Mouse (Mus musculus) embryo, embryonic 10.5 days (tissue): ENCODE measurements around the gene Rprd1b.

Experiments
- DNase-seq: peaks from one replicate; pipeline ENCODE4 v3.0.0-alpha.2; 2015; ENCODE audit warnings: low spot score

The Rprd1b gene

DNA sequence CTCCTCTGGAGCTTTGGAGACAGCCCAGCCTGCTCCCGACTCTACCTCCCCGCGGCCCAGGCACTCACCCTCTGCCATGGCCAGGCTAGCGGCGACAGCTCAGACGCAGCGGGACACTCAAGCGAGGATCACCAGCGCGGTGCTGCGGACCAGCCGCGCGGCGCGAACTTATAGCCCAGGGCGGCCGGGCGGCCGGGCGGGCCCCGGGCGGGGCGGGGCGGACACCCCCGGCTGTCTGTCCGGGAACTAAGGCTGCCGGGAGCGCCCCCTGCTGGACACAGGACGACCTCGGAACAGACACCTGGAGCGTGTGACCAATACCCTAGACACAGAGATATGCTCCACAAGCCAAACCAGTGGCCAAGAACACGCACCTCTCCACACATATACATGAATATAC is 117.9 kb downstream of the Rprd1b start, which contains the start of gene Tgm2:
TSS of gene Tgm2 (minus strand) at position 214 of the 400 bp plus-strand sequence.
- peak; percentile 84 for DNase-seq

DNA sequence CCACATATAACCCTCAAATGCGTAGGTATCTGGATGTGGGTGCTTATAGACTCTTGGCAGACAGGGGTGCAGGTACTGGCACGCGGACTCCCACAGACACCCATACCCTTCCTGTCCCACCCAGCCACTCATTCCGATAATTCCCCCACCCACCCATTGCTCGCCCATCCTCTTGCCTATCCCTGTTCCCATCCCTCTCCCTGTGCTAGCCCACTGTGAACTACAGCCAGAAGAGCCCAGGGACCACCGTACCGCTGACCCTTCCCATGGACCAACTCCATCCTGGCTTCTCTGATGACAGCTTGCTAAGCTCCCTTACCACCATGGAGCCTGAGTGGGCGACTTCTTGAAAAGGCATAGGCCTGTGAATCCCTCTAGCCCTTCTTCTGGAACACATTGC is 118.7 kb downstream of the Rprd1b start:
- DNase-seq: no peak

DNA sequence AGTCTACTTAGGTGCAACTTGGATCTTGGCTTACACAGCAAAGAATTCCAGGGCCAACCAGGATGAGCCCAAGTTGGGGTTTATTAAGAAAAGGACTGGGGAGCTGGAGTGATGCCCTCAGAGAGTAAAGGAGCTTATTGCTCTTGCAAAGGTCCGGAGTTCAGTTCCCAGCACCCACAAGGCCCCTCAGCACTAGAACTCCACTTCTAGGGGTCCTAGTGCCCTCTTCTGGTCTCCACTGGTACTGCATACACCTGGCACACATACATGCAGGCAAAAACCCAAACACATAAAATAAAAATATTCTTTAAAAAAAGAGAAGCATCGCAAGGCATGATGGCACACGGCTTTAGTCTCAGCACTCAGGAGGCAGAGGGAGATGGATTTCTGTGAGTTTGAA is 122.8 kb downstream of the Rprd1b start:
- no peak for DNase-seq

DNA sequence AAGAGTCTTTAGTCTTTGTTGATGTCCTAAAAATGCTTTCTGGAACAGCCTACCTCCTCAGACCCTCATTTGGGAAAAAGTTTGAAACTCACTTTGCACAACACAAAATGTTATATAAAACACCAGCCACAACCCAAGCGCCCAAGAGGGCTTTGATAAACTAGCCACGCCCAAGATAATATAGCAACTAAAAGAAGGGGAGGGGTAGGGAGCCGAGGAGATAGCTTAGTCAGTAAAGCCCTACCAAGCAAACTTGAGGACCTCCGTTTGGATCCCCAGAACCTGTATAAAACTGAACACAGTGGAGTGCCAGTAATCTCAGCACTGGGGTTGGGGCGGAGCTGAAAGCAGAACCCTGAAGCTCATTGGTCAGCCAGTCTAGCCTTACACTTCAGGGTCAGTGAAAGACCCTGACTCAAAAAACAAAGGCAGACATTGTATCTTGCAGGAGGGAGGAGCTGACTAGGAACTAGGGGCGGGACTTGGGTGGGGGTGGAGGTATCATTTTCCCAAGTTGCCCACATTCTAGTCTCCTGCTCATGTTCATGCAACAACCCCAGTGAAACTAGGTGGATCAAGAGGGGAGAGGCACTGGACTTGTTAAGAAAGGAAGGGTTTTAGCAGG is 124.5 kb downstream of the Rprd1b start:
- peak; percentile 85 for DNase-seq

DNA sequence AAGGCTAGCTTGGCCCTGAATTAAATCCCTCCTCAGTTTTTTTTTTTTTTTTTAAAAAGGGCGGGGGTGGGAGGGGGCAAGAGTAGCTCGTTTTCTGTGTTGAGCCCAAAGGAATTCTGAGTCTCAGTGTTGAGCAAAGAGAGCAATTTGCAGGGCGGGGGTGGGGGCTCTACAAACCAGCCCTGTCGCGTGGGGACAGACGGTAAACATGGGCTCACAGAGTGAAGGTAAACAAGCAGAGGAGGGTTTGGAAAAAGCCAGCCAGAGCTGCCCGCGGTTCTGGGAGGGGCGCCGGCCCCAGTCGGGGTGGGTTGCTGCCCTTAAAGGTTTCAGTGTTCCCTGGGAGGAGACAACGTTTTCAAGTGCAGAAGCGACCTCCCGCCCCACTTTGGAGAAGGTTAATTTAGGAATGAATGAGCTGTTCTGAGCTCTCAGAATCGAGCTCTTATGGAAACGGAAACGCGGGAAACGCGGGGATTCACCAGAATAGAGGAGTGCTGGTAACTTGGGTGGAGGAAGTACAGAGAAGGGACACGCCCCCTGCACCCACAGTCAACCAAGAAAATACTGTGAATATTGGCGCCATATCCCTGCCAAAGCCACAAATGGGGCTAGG is 125.5 kb downstream of the Rprd1b start:
- peak; percentile 69 for DNase-seq

DNA sequence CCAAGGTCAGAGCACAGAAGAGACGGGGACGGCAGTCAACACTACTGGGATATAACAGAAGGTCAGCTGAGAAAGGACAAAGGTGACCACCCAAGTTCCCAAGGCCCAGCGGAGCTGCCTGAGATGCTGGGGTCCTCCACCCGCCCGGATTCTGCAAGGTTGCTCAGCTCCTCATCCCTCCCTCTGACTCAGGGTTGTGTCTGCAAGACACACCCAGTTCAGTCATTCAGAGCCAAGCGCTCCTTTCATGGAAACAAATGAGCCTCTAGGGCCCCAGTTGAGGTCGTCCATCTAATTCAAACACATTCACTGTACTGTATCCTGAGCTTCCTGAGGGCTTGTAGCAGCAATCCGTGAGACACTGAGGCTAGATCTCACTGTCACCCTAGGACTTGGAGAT is 126.3 kb downstream of the Rprd1b start:
- DNase-seq: no peak

DNA sequence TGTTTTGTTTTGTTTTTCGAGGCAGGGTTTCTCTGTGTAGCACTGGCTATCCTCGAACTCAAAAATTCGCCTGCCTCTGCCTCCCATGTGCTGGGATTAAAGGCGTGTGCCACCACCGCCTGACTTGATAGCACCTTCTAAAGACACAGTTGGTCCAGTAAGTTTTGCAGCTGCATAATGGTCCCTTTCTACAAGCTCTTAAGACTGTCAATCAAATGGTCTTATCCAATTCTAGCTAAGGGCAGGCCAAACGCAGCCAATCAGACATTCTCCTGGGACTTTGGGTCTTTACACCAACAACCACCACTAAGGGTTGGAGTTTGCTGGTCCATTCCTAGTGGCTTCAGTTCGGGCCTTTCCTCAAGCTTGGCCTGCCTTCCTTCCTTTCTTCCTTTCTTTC is 126.8 kb downstream of the Rprd1b start:
- no peak for DNase-seq

DNA sequence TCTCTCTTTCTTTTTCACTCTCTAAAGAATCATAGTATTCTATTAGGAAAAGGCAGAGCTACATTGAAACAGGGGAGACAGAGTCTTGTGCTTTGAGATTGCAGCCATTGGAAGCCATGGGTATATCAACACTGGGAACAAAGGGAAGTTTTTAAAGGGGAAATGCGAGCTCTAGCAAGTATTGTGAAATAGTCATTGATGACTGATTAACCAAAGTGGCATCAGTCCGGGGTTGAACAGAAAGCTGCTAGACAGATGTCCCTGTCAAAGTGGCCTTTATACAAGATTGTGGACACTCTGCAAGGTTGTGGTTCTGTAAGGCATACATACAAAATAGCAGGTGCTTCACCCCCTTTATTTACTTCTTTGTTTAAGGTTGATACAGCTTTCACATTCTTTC is 127.3 kb downstream of the Rprd1b start:
- DNase-seq: no peak

DNA sequence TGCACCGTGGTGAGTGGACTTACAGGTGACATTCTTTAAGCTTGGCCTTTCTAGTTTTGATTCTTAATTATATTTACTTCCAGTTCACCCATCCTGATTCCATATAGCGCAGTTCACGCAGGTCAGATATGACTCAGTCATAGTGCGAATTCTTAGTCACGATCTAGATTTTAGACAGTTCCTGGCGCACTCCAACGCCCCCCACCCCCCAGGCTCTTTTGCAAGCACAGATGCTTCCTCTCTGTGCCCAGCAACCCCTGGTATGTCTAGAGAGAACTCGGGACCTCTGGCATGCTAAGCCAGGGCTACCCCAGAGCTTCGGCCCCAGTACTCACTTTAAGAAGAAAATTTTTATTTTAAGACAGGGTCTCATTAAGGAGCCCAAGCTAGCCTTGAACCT is 128.2 kb downstream of the Rprd1b start:
- DNase-seq: no peak

DNA sequence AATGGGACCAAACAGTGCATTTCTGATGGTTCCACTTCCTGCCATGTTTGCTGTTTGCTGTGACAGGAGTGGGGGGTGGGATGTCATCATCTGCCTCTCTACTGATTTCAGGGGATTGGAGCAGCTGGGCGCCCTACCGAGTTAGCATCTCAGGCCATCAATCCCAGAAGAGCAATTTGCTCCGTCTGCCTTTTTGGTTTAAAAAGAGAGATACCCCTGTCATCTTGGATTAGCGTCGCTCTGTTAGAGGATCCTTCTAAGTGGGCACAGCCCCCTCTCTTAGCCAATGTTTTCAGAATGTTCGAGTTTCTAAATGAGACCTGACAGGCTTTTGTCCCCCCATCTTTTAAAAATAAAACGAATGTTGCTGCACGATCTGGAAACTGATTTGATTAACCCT is 129.4 kb downstream of the Rprd1b start:
- no peak for DNase-seq

DNA sequence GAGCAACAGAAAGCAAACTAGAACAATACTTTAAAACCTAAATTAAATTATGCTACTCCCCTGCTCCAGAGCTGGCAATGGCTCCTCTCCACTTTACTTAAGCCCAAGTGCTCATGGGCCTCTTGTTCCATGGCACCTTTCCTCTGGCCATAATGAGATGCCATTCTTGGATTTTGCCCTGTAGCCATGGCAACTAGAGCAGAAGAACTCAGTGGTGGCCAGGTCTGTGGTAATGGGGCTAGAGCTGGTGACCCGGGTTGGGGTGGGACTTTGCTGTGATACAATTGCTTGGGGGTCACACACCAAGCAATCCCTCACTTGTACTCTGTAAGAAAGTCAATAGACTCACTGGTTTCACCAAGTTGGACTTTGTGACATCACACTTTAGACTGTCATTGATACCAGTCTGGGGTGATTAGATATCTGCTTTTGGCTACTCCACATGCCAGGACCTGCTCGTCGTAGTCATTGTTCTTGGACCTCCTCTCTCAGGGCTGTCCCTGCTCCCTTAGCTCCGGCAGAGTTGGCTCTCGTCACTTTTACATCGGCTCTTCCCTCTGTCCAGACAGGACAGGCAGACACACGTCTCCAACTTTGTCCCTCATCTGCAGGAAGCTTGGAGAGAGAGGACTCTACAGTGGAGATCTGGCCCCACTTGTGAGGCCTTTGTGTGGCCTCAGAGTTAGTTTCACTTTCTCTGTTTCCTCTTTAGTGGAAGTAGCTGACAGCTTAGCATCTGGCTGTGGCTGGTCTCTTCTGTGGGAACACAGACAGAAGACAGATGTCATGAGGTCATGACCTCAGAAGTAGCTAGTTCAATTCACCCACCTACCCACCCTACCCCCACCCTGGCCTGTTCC is 131.3 kb downstream of the Rprd1b start:
- DNase-seq: peak; percentile 56

DNA sequence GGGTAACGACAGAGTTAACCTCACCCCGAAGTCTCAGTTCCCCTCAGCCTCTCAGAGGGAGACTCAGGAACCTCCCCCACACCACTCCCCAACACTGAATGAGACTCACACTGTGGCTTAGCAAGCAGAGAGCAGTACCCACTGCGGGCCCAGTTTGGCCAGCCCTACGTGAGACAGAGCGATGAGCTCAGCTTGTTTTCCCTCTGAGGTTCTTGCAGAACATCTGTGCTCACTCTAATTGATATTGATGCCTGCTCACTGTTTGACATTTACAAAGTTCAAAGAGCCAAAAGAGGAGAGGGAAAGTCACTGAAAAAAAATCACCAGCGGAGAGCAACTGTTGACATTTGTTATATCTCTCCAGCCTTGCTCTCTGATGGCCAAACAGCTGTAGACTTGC is 133.5 kb downstream of the Rprd1b start:
- no peak for DNase-seq

DNA sequence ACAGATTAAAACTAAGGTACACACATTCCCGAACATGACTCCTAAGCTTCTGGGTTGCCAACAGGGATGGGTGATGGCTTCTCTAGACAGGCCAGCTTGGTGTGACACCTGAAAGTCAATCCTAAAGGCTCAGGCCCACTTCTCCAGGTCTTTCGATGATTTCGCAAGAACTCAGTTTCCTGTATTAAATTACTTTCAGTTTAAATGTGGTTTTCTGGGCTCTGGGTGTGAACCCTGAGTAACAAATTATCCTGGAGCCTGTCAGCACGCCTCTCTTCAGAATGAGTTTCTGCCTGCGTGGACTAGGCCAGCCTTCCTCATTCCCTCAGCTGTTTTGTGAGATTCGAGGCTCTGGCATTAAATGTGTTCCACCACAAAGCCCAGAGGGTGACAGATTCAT is 134.7 kb downstream of the Rprd1b start:
- DNase-seq: no peak

DNA sequence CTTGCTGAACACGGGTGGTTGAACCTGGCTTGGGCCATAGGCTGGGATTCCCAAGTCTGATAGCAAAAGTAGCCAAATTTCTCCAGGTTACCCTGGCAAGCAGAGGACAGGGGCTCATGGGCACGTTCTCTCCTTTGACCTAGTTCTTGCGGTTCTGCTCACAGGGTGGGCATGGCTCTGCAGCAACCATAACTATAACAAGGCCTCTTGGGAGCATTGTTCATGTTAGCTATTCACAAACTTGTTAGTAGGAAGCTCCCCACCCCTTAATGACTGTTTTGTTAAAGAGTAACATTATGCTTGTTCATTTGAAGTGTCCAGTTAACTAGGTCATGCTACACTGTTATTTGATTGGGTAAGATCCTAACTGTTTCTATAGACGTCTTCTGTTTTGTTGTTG is 137.5 kb downstream of the Rprd1b start:
- no peak for DNase-seq

DNA sequence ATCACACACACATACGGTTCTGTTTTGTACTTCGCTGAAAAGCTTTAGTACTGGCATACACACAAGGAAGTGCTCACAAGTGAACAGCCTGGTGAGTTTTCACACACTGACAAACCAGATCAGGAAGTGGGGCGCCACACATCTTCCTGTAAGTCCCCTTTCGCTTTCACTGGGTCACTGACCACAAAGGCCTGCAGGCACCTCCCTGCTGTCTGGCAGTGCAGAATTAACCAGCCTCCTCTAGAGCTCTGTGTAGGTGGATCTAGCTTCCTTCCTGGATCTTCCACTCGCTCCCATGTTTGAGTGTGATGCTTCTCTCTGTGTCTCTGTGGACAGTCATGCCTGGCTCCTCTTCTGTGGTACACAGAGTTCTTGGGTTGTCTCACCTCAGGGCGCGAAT is 138.3 kb downstream of the Rprd1b start:
- no peak for DNase-seq

DNA sequence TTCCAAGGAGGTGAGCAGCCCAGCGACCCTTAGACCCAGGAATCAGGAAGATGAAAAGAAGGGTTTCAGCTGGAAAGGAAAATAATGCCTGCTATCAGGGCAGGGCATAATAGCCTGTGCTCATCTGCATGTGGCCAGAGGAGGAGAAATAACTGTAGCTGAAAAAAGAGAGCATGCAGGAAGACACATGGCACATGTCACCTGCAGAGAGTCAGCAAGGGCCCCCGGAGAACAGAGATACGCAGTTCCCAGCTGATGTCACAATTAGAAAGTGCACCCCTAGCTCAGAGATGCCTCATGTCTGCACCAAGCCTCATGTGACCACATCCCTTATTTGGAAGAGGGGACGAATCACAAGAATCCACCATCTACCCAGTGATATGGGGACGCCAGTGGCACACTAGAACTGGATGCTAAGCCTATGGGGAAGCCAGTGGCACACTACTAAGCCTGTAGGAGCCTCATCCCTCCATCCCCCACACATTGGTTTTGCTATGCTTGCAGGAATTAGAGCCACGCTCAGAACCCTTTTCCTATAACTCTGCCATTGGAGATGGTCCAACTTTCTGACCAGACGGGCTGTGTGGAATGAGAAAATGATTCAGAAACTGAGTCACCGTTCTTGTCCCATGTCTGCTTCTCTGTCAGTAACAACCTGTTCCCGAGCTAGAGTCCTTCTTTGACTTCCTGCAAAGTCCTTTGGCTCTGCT is 139.4 kb downstream of the Rprd1b start:
- no peak for DNase-seq

DNA sequence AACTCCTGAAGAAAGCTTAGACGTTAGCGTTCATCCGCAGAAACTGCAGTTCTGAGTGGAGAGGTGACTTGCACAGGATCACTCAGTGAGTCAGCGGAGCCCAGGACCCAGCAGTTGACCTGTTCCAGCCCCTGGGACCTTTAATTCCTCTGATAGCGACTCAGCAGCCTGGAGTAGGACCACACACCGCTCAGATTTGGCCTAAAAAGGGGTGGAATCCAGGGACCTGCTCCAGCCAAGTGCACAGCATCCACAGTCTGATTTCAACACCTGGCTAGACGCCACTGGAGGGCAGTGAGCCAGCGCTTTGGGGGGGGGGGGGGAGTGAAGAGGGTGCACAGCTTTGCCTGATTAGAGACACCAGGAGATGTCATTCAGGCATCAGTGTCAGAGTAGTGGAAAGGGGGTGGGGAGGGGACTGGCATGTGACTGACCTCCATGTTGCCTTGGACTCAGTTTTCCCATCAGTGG is 140.5 kb downstream of the Rprd1b start:
- DNase-seq: no peak

DNA sequence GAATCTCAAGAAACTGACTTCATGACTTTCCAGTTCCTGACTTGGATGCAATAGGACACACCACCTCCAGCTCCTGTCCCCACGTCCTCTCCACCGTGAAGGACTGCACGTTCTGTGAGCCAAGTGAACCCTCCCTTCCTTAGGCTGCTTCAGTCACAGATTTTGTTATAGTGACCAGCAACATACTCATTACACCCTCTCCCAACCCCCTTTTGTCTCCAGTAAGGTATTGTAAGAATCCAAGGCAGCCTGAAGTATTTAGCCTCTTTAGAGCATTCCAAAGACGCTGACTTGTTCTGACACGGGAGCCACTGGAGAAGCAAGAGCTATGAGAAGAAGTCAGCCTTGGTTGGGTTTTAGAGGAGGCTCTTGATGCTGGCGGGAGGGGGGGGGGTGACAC is 141.1 kb downstream of the Rprd1b start:
- no peak for DNase-seq

DNA sequence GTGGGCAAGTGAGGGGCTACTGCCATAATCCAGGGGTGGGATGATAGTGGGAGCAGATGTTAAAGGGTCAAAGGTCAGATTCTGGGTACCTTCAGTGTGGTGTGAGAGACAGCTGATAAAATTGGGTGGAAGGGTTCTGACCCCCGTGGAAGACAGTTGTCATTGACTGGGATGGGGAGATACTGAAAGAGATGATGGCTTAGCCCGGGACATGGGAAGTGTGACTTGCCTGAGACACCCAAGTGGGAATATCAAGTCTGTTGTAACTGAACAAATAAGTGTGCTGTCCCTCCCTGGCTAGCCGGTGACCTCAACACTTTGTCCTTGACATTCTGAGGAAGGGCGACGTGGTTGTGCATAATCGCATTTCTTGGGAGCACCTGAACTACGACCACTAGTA is 141.5 kb downstream of the Rprd1b start:
- no peak for DNase-seq

DNA sequence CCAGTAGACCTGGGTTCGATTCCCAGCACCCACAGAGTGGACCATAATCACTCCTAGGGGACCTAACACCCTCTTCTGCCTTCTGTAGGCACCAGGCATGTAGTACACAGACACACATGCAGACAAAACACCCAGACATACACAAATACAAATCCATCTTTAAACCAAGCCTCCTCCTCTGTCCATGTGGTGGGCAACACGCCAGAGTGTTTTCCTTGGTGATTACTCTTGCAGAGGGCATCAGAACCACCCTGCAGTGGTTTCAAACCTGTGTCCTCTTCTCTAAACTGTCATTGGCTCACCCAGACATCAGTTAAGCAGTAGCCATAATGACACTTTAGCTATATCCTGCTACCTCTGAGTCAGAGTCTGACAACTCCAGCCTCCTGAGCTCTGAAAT is 142.1 kb downstream of the Rprd1b start:
- no peak for DNase-seq

DNA sequence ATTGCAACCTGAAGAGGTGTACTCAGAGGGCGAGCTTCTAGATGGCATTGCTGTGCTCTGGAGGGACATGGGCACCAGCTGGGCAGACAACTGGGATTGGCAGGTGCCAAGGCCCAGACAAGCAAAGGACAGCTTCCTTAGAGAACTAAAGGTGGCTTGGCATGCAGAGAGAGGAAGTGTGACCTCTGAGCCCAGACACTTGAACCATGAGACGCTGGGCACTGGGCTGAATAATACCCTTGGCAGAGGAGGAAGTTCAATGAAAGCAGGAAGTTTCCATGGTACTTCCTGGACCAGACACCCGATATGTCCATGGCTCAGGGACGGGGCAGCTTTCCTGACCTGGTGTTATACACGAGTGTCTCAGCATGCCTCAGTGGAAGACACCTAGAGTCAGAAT is 146.1 kb downstream of the Rprd1b start:
- DNase-seq: no peak

DNA sequence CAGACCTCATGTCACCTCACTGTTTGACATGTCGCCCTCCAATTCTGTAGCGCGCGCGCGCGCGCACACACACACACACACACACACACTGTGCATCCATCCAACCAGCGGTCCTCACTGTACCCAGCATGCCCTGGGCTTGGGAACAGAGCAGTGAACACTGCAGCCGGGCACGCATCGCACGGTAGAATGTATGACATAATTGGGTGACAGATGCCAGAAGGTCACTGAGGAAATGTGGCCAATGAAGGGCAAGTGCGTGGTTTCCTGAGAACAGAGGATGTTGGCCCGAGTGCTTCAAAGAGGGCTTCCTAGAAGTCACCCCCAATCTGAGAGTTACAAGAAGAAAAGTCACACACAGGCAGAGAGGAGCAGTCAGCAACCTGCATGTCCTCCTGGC is 146.7 kb downstream of the Rprd1b start:
- no peak for DNase-seq

DNA sequence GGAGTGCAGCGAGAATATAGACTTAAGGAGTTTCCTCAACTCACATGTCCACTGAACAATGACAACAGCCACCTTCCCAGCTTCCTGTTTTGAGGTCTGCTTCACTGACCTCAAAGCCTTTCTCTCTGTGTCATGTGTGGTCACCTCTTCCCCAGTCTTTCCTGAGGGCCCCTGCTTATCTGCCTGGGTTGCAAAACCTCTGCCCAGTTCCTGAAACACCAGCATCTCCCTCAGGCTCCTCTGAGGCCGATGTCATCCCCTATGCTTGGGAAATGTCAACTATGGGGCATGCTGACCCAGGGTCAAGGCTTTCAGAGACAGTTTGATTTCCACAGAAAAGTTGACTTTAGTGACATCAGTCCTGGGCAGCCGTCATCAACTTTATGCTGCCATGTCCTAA is 147.1 kb downstream of the Rprd1b start:
- DNase-seq: no peak
